Mouse (Mus musculus) cerebellum, adult 11 months (tissue): ENCODE results near the gene Slc25a25.

ENCODE experiments used
- DNase-seq: peaks from one replicate; pipeline ENCODE4 v3.0.0; 2022

Slc25a25 gene

GRCm38 (mm10) chr2:32426141-32426540 lies 25.1 kb downstream of the Slc25a25 start:
- DNase-seq: no peak

GRCm38 (mm10) chr2:32425568-32425967 lies 25.7 kb downstream of the Slc25a25 start:
- DNase-seq: no peak

GRCm38 (mm10) chr2:32424796-32425195 lies 26.4 kb downstream of the Slc25a25 start:
- DNase-seq: no peak

GRCm38 (mm10) chr2:32423481-32424331 lies 27.5 kb downstream of the Slc25a25 start:
- no peak for DNase-seq

GRCm38 (mm10) chr2:32421851-32422251 lies 29.4 kb downstream of the Slc25a25 start:
- no peak for DNase-seq

GRCm38 (mm10) chr2:32420647-32421046 lies 30.6 kb downstream of the Slc25a25 start:
- DNase-seq: no peak

- no peak for DNase-seq
Observed at GRCm38 (mm10) chr2:32420066-32420608, 31.1 kb downstream of the Slc25a25 start.

GRCm38 (mm10) chr2:32419359-32419758 lies 31.9 kb downstream of the Slc25a25 start:
- DNase-seq: peak; percentile 63

- no peak for DNase-seq
Observed at GRCm38 (mm10) chr2:32418430-32419151, 32.7 kb downstream of the Slc25a25 start.

- DNase-seq: no peak
Observed at GRCm38 (mm10) chr2:32417486-32417885, 33.8 kb downstream of the Slc25a25 start.

GRCm38 (mm10) chr2:32416556-32416955 lies 34.7 kb downstream of the Slc25a25 start:
- DNase-seq: no peak

GRCm38 (mm10) chr2:32415801-32416200 lies 35.4 kb downstream of the Slc25a25 start:
- DNase-seq: no peak

- no peak for DNase-seq
Observed at GRCm38 (mm10) chr2:32413936-32414335, 37.3 kb downstream of the Slc25a25 start.

- no peak for DNase-seq
Observed at GRCm38 (mm10) chr2:32412742-32413531, 38.3 kb downstream of the Slc25a25 start.

GRCm38 (mm10) chr2:32411407-32411806 lies 39.8 kb downstream of the Slc25a25 start:
- DNase-seq: no peak

- no peak for DNase-seq
Observed at GRCm38 (mm10) chr2:32408429-32409424, 42.5 kb downstream of the Slc25a25 start.

GRCm38 (mm10) chr2:32407144-32407824 lies 44.0 kb downstream of the Slc25a25 start:
- no peak for DNase-seq

GRCm38 (mm10) chr2:32404663-32405062 lies 46.6 kb downstream of the Slc25a25 start:
- peak; percentile 93 for DNase-seq

- no peak for DNase-seq
Observed at GRCm38 (mm10) chr2:32396695-32397094, 54.5 kb downstream of the Slc25a25 start.

- DNase-seq: peak; percentile 81
Observed at GRCm38 (mm10) chr2:32395946-32396621, 55.2 kb downstream of the Slc25a25 start.
